Mouse (Mus musculus) hindbrain, embryonic 16.5 days (tissue): ENCODE measurements around the gene Dab2ip. TPM values are rescaled to one million over a fixed set of nuclear protein-coding genes. Genes with fewer than 3 reads are reported as not detected.

Experiments used
- ATAC-seq: fragments of 200-750 bp; cut with Nextera tagmentation; 2 replicates; pipeline ENCODE4 v1.8.0; 2017; ENCODE audit warnings: moderate TSS enrichment, moderate library complexity
- H3K27ac ChIP-seq: fragments of 300-500 bp; sonication (generic); 2 replicates; pipeline ENCODE4 v1.5.1; 2014; ENCODE audit warnings: low read depth, mild to moderate bottlenecking, control low read depth, low read length, moderate library complexity
- H3K27me3 ChIP-seq: fragments of 300-500 bp; sonication (generic); replicated peaks from 2 replicates; pipeline ENCODE4 v1.6.1; 2014; ENCODE audit warnings: low read length; ENCODE audit not compliant: control insufficient read depth, insufficient read depth
- H3K36me3 ChIP-seq: fragments of 300-500 bp; sonication (generic); 2 replicates; pipeline ENCODE4 v1.6.1; 2014; ENCODE audit warnings: mild to moderate bottlenecking, low read length, moderate library complexity, mixed read lengths; ENCODE audit not compliant: control insufficient read depth, insufficient read depth
- H3K4me1 ChIP-seq: fragments of 300-500 bp; sonication (generic); 2 replicates; pipeline ENCODE4 v1.6.1; 2014; ENCODE audit warnings: low read depth, low read length; ENCODE audit not compliant: control insufficient read depth, insufficient read depth
- H3K4me2 ChIP-seq: fragments of 300-500 bp; sonication (generic); 2 replicates; pipeline ENCODE4 v1.6.1; 2014; ENCODE audit warnings: mild to moderate bottlenecking, low read length, control low read depth, moderate library complexity
- H3K4me3 ChIP-seq: fragments of 300-500 bp; sonication (generic); 2 replicates; pipeline ENCODE4 v1.5.1; 2014; ENCODE audit warnings: mild to moderate bottlenecking, low read length, control low read depth, moderate library complexity
- H3K9ac ChIP-seq: fragments of 300-500 bp; sonication (generic); 2 replicates; pipeline ENCODE4 v1.6.1; 2014; ENCODE audit warnings: low read depth, mild to moderate bottlenecking, control low read depth, low read length, moderate library complexity
- H3K9me3 ChIP-seq: fragments of 300-500 bp; sonication (generic); 2 replicates; pipeline ENCODE4 v1.6.1; 2014; ENCODE audit warnings: mild to moderate bottlenecking, low read length, moderate library complexity; ENCODE audit not compliant: control insufficient read depth
- WGBS: fragments of 180-500 bp; shearing (Covaris S2); extraction: QIAGEN DNeasy Blood & Tissue Kit; methylation state at CpG from one replicate; pipeline ENCODE4 v1.1.7; 2014; 5-methylcytosine and 5-hydroxymethylcytosine counted together
- polyA plus RNA-seq: library from polyadenylated mRNA; unstranded; fragments of >200 nt; fragmentation: Nextera tagmentation; extraction: Ambion mirVana; gene quantifications from 2 replicates; pipeline ENCODE4 v1.2.1, GENCODE M21; 2015

The Dab2ip gene
- polyA plus RNA-seq, 1 experiment from 2014 or later = 27.6 TPM

DNA sequence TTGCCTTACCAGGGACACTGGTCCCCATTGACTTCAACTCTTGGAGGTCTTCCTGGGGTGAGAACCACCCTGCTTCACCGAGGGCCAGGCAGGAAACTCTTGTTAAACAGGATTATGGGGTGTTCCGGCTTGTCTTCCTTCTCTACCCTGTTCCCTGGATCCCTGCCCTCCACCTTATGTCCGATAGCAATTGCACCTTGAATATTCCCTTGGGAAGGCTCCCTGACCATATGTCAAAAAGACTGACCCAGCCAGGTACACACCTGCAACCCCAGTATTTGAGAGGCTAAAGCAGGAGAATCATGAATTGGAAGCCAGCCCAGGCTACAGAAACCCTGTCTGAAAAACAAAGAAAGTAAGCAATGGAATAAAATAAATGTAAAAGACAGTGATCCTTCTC is 40.8 kb downstream of the Dab2ip start:
- ATAC-seq = no peak
- no peaks in the 10 kb centered on the region for H3K9me3 ChIP-seq
- no peak overlapping the region for H3K9ac ChIP-seq
- 79% methylated on average over 3 of the region's 3 CpGs for WGBS
- H3K36me3 ChIP-seq = no peaks in the 10 kb centered on the region
- H3K27ac ChIP-seq = no peak overlapping the region
- no peaks in the 10 kb centered on the region for H3K27me3 ChIP-seq
- H3K4me2 ChIP-seq = no peak overlapping the region
- no peak overlapping the region for H3K4me3 ChIP-seq
- no peaks in the 10 kb centered on the region for H3K4me1 ChIP-seq

DNA sequence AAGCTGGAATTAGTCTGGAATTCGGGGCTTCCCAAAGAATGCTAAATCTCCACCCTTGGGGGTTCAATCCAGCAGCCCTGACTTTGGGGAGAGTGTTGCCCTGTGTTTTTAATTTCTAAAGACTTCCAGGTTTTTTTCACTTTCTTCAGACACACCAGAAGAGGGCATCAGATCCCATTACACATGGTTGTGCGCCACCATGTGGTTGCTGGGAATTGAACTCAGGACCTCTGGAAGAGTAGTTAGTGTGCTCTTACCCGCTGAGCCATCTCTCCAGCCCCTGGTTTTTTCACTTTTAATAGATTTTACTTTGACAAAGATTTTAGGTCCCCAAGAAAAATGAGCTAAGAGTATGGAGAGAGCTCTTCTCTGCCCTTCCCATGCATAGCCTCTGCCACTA is 43.6 kb downstream of the Dab2ip start:
- Histone ChIP-seq H3K4me1 (no peaks in the 10 kb centered on the region), H3K9ac (no peak overlapping the region), H3K27me3 (no peaks in the 10 kb centered on the region), H3K36me3 (no peaks in the 10 kb centered on the region), H3K27ac (no peak overlapping the region), H3K4me2 (no peak overlapping the region), H3K9me3 (no peaks in the 10 kb centered on the region), H3K4me3 (no peak overlapping the region)
- 78% methylated on average over 3 of the region's 3 CpGs for WGBS
- no peak for ATAC-seq

DNA sequence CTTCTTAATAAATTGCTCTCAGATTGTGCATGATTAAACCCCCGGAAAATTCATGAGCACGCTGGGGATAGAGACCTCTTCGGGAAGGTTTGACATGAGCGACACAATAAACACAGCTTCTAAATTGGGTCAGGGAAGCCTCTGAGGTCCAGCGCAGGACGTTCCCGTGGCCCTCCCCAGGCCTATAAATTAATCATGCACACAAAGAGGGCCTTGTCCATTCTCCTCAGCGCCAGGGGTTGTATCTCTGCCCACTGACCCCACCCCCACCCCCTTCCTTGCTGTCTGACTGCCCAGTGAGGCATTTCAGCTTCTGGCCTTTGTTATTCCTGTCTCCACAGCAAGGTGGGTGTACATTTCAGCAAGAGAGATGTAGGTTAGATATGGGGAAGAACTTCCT is 49.4 kb downstream of the Dab2ip start:
- Histone ChIP-seq H3K4me2 (no peak overlapping the region), H3K4me1 (peaks cover 19% of the 10 kb centered on the region), H3K27me3 (no peaks in the 10 kb centered on the region; the same call in 1 of the 2 replicates), H3K9me3 (no peaks in the 10 kb centered on the region), H3K9ac (no peak overlapping the region), H3K27ac (no peak overlapping the region), H3K4me3 (no peak overlapping the region), H3K36me3 (no peaks in the 10 kb centered on the region)
- WGBS = 23% methylated on average over 8 of the region's 8 CpGs
- no peak for ATAC-seq

DNA sequence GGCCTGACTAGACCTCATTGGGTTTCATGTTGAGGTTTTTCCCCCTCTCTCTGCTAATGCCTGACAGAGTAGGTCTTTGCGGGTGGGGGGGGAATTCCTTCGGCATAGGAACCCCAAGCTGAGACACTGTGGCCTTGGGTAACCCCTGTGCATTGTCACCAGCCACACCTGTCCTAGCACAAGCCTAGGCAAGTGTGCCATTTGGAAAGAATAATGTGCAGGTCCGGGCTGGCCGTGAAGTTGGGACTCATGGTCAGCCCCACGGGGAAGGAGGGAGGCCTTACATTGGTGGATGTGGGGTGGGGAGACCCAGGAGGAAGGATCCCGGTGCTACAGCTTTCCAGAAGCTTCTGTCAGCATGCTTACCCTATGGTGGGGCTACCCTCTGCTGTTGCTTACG is 50.8 kb downstream of the Dab2ip start:
- Histone ChIP-seq H3K36me3 (no peaks in the 10 kb centered on the region), H3K4me2 (no peak overlapping the region), H3K9ac (no peak overlapping the region), H3K27ac (no peak overlapping the region), H3K9me3 (no peaks in the 10 kb centered on the region), H3K4me3 (no peak overlapping the region), H3K4me1 (peaks cover 19% of the 10 kb centered on the region), H3K27me3 (no peaks in the 10 kb centered on the region; the same call in 1 of the 2 replicates)
- WGBS = 84% methylated on average over 7 of the region's 7 CpGs
- ATAC-seq = no peak

DNA sequence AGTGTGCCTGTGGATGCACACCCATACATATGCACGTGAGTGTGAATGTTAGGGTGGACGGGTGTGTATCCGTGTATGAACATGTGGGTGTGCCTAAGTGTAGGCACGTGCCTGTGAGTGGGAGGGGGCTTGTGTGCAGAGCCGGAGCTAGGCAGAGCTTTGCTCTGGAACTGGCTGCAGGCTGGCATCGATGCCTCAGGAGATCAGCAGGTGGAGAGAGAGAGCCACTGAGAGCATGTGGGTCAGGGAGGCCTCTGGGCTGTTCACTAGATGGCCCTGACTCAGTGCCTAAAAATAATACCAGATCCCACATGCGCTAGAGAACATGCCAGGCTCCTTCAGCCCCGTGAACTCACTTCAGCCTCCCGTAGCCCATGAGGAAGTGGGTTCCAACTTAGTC is 51.3 kb downstream of the Dab2ip start:
- Histone ChIP-seq H3K9ac (no peak overlapping the region), H3K9me3 (no peaks in the 10 kb centered on the region), H3K27ac (no peak overlapping the region), H3K4me2 (no peak overlapping the region), H3K36me3 (no peaks in the 10 kb centered on the region), H3K27me3 (no peaks in the 10 kb centered on the region; the same call in 1 of the 2 replicates), H3K4me1 (peaks cover 19% of the 10 kb centered on the region), H3K4me3 (no peak overlapping the region)
- peak; percentile 31; the same call in 1 of the 2 replicates for ATAC-seq
- WGBS = 44% methylated on average over 9 of the region's 9 CpGs

DNA sequence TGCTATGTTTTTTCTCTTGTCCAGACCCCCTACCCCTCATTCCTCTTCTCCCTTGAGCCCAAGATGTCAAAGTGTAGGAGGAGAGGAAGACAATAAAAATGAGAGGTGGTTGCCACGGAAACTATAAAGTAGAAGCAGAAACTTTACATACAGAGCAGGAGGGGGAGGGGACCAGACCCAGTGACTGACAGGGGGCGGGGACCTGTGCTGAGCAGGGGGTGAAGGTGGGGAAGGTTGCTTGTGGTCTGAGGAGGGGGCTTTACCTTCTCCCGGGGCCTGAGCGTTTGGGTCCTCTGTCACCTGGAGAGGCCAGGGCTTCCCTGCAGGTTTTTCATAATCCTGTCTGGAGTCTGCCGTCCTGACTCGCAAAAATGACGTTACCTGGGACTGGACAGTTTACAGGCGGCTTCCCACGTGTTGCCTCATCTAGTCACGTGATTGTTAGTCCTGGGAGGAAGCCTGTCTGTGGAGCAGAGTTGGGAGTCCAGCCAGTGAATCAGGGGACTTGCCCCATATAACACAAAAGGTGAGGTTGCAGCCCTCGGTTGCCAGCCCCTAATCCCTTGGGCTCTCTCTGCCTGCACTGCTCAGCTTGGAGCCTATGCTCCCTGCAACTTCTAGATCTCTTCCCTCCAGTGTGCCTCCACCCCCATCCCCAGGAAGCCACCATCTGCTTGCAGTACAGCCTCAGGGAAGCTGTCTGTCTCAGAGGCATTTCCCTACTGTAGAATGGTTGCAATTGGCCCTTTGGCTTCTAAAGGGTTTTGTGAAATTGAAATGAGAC is 52.3 kb downstream of the Dab2ip start:
- Histone ChIP-seq H3K27me3 (no peaks in the 10 kb centered on the region; the same call in 1 of the 2 replicates), H3K9me3 (no peaks in the 10 kb centered on the region), H3K36me3 (no peaks in the 10 kb centered on the region), H3K4me3 (no peak overlapping the region), H3K27ac (no peak overlapping the region), H3K4me2 (no peak overlapping the region), H3K4me1 (peaks cover 19% of the 10 kb centered on the region), H3K9ac (no peak overlapping the region)
- WGBS = 8% methylated on average over 11 of the region's 11 CpGs
- peak; percentile 31; the same call in 1 of the 2 replicates for ATAC-seq

DNA sequence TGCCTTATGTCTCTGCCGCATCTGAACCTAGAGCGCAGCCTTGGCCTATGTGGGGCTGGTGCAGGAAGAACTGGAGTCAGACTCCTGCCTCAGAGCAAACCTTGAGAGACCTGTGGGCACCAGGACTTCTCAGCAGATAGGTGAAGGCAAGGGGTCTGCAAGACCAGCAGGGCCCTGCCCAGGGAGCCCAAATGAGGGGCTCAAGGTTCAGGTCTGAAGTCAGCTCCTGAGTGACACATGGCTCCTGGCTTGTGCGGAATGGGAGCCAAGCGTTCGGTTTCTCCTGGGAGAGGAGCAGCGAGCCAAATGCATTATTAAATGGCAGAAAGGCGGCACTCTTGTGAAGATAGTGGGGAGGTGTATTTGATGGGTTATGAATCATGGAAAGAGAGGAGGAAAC is 52.9 kb downstream of the Dab2ip start:
- H3K4me3 ChIP-seq = no peak overlapping the region
- no peak overlapping the region for H3K9ac ChIP-seq
- 51% methylated on average over 7 of the region's 7 CpGs for WGBS
- ATAC-seq = peak; percentile 7; the same call in 1 of the 2 replicates
- H3K27ac ChIP-seq = no peak overlapping the region
- no peak overlapping the region for H3K4me2 ChIP-seq
- H3K27me3 ChIP-seq = no peaks in the 10 kb centered on the region; the same call in 1 of the 2 replicates
- peaks cover 19% of the 10 kb centered on the region for H3K4me1 ChIP-seq
- H3K9me3 ChIP-seq = no peaks in the 10 kb centered on the region
- H3K36me3 ChIP-seq = no peaks in the 10 kb centered on the region

DNA sequence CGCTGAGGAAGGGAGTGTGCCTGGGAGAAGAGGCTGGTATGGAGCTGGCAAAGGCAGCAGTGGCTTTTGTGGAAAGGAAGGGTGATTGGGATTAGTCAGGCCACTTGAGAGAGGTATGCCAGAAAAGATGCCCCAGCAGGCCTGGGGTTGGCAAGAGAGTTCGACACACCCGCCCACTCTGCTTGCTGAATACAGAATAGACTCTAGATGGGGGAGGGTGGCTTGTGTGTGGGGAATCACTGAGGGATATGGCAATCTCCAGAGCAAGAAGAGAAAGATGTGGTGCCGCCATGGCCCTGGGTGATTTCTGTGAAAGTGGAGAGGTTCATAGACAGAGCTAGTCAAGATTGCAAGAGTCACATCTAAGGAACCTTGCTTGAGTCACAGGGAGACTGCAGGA is 53.6 kb downstream of the Dab2ip start:
- no peak overlapping the region for H3K9ac ChIP-seq
- H3K4me3 ChIP-seq = no peak overlapping the region
- H3K4me2 ChIP-seq = no peak overlapping the region
- H3K4me1 ChIP-seq = peaks cover 19% of the 10 kb centered on the region
- H3K27me3 ChIP-seq = no peaks in the 10 kb centered on the region; the same call in 1 of the 2 replicates
- WGBS = 73% methylated on average over 4 of the region's 4 CpGs
- no peak for ATAC-seq
- H3K36me3 ChIP-seq = no peaks in the 10 kb centered on the region
- H3K9me3 ChIP-seq = no peaks in the 10 kb centered on the region
- no peak overlapping the region for H3K27ac ChIP-seq

DNA sequence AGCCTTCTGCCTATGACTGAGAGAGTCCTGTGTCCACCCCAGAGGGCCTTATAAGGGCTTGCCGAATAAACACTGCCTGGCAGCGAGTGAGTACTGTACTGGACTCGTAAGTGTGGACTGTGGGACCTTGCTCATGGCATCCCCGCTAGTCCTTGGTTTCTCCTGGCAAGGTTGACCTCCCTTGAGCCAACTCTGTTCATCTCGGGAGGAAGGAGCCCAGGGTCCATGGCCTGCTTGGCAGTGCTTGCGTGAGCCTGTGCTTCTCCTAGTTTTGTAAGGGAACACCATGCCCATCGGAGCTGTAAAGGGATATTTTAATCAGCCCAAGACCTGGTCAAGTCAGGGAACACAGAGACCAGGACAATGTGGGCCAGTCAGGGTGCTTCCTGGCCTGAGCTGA is 54.2 kb downstream of the Dab2ip start:
- Histone ChIP-seq H3K4me1 (peaks cover 19% of the 10 kb centered on the region), H3K9me3 (no peaks in the 10 kb centered on the region), H3K36me3 (no peaks in the 10 kb centered on the region), H3K4me3 (no peak overlapping the region), H3K4me2 (no peak overlapping the region), H3K27me3 (no peaks in the 10 kb centered on the region), H3K9ac (no peak overlapping the region), H3K27ac (no peak overlapping the region)
- no peak for ATAC-seq
- WGBS = 82% methylated on average over 7 of the region's 7 CpGs
